Mouse (Mus musculus): Measurements from ENCODE around the gene Gm45785. TPM values are rescaled to one million over a fixed set of nuclear protein-coding genes. Genes with fewer than 3 reads are reported as not detected.

Gene Gm45785
- polyA plus RNA-seq, 1 experiment: not detected

DNA sequence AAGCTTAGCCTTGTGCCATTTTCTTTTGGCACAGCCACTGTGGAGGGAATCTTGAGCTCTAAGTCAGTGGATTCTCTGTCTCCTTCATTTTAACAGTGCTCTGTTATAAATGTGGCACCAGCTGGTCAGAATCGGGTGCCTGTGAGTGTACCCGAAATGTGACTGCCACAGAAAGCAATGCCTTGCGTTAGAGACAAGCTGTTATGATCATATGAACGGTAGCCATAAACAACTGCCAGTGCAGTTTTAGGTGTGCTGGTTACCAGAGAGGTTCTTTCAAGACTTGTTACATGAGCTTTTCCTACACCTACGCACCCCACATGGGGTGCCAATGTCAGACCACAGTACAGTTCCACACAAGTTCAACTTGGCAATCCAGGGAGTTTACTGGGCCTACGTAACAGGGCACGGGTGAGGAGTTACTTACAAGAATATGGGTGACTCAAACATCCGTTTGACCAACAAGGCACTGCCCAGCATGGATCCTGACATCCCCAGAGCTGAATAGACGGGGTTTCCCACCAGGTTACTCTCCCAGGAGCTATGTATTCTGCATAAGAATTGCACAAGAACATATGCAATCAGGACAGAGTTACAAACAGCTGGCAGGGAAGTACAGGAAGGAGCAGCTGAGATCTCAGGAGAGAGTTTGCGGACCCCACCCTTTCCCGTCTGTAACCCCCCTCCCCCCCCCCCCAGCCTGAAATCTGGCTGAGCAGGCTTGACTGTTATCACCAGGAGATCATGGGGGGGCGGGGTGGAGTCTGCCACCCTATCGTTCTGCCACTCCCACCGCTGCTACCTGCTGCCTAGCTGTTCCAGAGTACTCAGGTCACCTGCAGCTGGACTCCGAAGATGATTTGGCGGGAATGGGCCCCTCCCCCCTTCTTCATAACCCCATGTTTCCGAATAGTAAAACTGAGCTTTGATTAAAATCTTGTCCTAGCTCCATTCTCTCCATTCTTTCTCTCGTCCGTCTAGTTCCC is 15.1 kb downstream of the Gm45785 start:
- TF ChIP-seq POLR2A (IDR thresholded peaks at IDR 0.05; ENCODE audit: low read depth, low read length): no peak
- no peak for TF ChIP-seq CTCF (IDR thresholded peaks at IDR 0.05; ENCODE audit: extremely low read depth, insufficient read length, insufficient replicate concordance, low read depth, low read length)
- Histone ChIP-seq H3K27ac (ENCODE audit: insufficient read depth, low read depth, low read length) (no peak overlapping the region), H3K4me1 (ENCODE audit: control insufficient read depth, insufficient read depth, insufficient read length, low read length) (peaks cover 4% of the 10 kb centered on the region; the same call in 1 of the 2 replicates), H3K4me3 (ENCODE audit: low read depth, low read length) (no peak overlapping the region), H3K36me3 (ENCODE audit: control insufficient read depth, insufficient read depth, low read length) (no peaks in the 10 kb centered on the region), H3K27me3 (ENCODE audit: control insufficient read depth, insufficient read depth, low read length) (no peaks in the 10 kb centered on the region)
- 31% methylated on average over 19 of the region's 19 CpGs for WGBS

DNA sequence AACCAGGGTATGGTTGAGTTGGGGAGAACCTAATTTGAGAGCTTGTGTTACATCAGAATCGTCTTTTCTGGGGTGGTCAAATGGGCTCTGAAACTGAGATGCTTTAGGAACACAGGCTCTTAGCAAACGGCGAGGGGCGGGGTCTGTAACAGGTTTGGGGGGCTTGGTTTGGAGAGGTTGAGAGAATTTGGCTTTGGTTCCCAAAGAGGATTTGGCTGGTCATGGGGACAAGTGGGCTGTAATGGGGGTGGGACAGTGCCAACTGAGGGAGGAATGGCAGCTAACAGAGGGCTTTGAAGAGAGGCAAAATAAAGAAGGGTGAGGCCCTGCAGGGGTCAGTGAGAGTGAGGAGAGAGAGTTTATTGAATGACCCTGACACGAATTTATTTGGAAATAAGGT is 16.6 kb downstream of the Gm45785 start:
- 82% methylated on average over 5 of the region's 5 CpGs for WGBS
- Histone ChIP-seq H3K4me1 (ENCODE audit: control insufficient read depth, insufficient read depth, insufficient read length, low read length) (peaks cover 13% of the 10 kb centered on the region), H3K4me3 (ENCODE audit: low read depth, low read length) (no peak overlapping the region), H3K27me3 (ENCODE audit: control insufficient read depth, insufficient read depth, low read length) (no peaks in the 10 kb centered on the region), H3K36me3 (ENCODE audit: control insufficient read depth, insufficient read depth, low read length) (no peaks in the 10 kb centered on the region), H3K27ac (ENCODE audit: insufficient read depth, low read depth, low read length) (no peak overlapping the region)
- TF ChIP-seq CTCF (IDR thresholded peaks at IDR 0.05; ENCODE audit: extremely low read depth, insufficient read length, insufficient replicate concordance, low read depth, low read length) (no peak), POLR2A (IDR thresholded peaks at IDR 0.05; ENCODE audit: low read depth, low read length) (no peak)

DNA sequence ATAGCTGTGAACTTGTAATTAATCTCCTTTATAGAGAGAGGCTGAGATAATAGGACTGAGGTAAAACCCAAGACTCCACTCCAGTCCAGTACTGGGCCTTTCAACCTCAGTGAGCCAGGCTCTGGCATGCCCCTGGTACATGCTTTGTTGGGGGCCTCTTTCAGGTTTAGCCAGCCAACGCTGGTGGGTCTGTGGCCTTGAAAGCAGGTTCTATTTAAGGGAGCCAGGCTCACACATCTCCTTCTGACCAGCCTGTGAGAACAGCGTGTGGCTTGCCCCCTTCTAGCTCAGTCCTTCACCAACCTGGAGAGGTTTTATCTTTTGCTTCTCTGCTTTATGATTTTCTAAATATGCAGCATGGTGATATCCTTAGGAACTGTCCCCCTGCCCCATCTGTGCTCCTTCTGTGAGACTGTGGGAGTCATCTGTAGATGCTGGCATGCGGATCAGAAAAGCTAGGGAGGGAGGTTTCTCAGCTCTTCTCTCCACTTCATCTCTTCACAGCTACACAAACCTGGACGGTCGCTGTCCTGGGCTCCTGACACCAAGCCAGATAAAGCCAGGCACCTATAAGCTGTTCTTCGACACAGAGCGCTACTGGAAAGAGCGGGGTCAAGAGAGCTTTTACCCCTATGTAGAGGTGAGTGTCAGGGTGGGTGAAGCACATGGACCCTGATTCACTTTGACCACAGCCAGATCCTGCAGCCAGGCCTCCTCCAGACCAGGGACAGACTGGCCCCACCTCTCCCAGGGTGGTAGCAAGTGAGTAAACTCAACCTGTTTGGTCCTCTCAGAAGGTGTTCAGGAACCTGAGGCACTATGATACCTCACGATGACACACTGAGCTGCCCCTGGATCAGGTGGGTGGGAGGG is 19.7 kb downstream of the Gm45785 start:
- peaks cover 9% of the 10 kb centered on the region for H3K4me1 ChIP-seq (ENCODE audit: control insufficient read depth, insufficient read depth, insufficient read length, low read length)
- TF ChIP-seq POLR2A (IDR thresholded peaks at IDR 0.05; ENCODE audit: low read depth, low read length) (no peak), CTCF (IDR thresholded peaks at IDR 0.05; ENCODE audit: extremely low read depth, insufficient read length, insufficient replicate concordance, low read depth, low read length) (no peak)
- H3K4me3 ChIP-seq (ENCODE audit: low read depth, low read length): no peak overlapping the region
- no peaks in the 10 kb centered on the region for H3K36me3 ChIP-seq (ENCODE audit: control insufficient read depth, insufficient read depth, low read length)
- WGBS: 87% methylated on average over 9 of the region's 9 CpGs
- H3K27me3 ChIP-seq (ENCODE audit: control insufficient read depth, insufficient read depth, low read length): no peaks in the 10 kb centered on the region
- H3K27ac ChIP-seq (ENCODE audit: insufficient read depth, low read depth, low read length): no peak overlapping the region

DNA sequence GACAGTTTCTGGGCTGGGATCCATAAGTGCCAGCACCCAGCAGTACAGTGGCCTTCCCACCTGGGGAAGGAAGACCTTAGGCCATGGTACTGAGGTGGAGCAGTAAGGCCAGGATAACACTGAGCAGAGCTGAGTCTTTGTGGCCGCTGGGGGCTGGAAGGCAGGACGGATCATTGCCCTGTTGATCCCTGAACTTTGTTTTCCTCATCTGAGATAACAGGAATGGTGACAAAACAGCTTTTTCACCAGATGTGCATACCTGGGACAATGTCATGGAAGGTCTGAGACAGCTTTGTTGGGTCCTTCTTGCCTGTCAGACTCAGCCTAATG is 20.4 kb downstream of the Gm45785 start:
- TF ChIP-seq POLR2A (IDR thresholded peaks at IDR 0.05; ENCODE audit: low read depth, low read length) (no peak), CTCF (IDR thresholded peaks at IDR 0.05; ENCODE audit: extremely low read depth, insufficient read length, insufficient replicate concordance, low read depth, low read length) (no peak)
- peak overlapping the region; percentile 58 for H3K27ac ChIP-seq (ENCODE audit: insufficient read depth, low read depth, low read length)
- peaks cover 9% of the 10 kb centered on the region for H3K4me1 ChIP-seq (ENCODE audit: control insufficient read depth, insufficient read depth, insufficient read length, low read length)
- no peaks in the 10 kb centered on the region for H3K36me3 ChIP-seq (ENCODE audit: control insufficient read depth, insufficient read depth, low read length)
- no peaks in the 10 kb centered on the region for H3K27me3 ChIP-seq (ENCODE audit: control insufficient read depth, insufficient read depth, low read length)
- peak overlapping the region; percentile 58 for H3K4me3 ChIP-seq (ENCODE audit: low read depth, low read length)
- WGBS: 29% methylated on average over 2 of the region's 2 CpGs

DNA sequence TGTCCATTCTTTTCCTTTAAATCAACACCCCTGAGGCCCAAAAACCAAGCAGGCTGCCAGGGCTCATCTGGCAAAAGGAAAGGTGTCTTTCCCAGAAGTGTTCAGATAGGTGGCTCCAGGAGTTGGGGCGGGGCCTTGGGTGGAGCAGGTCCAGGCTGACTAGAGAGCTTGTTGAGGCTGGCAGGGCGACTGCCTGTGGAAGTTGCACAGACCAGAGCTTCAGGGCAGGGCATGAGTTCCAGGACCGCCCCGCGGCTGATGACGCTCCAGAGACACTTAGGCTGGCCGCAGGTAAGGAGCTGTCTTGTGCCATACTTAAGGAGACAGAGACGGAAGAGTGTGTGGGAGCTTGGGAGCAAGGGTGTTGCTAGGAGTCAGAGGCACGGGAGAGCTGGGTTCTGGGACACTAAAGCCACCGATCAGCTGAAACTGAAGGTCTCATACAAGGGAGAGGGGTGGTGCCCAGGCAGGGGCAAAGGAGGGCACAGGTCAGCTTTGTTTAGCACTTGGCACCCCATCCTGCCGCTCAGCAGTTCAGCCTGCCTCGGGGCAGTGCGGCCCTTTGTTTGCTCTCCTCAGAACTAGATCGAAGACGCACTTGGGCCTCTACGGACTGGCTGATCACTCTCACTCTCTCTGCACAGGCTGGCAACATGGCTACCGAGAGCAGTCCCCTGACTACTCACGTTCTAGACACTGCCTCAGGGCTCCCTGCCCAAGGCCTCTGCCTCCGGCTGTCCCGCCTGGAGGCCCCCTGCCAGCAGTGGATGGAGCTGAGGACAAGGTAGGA is 21.0 kb downstream of the Gm45785 start, which contains the start of gene Urah:
TSS of gene Urah (plus strand) at position 51 of the 790 bp plus-strand sequence.
- peaks cover 9% of the 10 kb centered on the region for H3K4me1 ChIP-seq (ENCODE audit: control insufficient read depth, insufficient read depth, insufficient read length, low read length)
- H3K4me3 ChIP-seq (ENCODE audit: low read depth, low read length): peak within 1 kb of the TSS; percentile 58
- peak within 1 kb of the TSS; percentile 58 for H3K27ac ChIP-seq (ENCODE audit: insufficient read depth, low read depth, low read length)
- 21% methylated on average over 20 of the region's 20 CpGs for WGBS
- H3K36me3 ChIP-seq (ENCODE audit: control insufficient read depth, insufficient read depth, low read length): no peaks in the 10 kb centered on the region
- H3K27me3 ChIP-seq (ENCODE audit: control insufficient read depth, insufficient read depth, low read length): no peaks in the 10 kb centered on the region
- TF ChIP-seq CTCF (IDR thresholded peaks at IDR 0.05; ENCODE audit: extremely low read depth, insufficient read length, insufficient replicate concordance, low read depth, low read length) (no peak), POLR2A (IDR thresholded peaks at IDR 0.05; ENCODE audit: low read depth, low read length) (peak; percentile 47; the same call in 1 of the 2 replicates)

DNA sequence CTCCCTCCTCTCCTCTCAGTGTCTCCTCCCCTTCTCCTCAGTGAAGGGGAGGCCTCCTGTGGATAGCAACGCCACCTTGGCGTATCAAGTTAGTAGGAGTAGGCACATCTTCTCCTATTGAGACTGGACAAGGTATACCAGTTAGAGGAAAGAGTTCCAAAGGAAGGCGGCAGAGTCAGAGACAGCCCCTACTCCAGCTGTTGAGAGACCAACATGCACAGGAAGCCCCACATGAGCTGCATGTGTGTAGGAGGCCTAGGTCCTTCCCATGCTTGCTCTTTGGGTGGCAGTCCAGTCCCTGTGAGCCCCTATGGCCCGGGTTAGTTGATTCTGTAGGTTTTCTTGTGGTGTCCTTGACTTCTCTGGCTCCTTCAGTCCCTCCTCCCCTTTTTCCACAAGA is 22.8 kb downstream of the Gm45785 start:
- 84% methylated on average over 4 of the region's 4 CpGs for WGBS
- Histone ChIP-seq H3K27ac (ENCODE audit: insufficient read depth, low read depth, low read length) (no peak overlapping the region), H3K4me1 (ENCODE audit: control insufficient read depth, insufficient read depth, insufficient read length, low read length) (peaks cover 12% of the 10 kb centered on the region), H3K36me3 (ENCODE audit: control insufficient read depth, insufficient read depth, low read length) (no peaks in the 10 kb centered on the region), H3K27me3 (ENCODE audit: control insufficient read depth, insufficient read depth, low read length) (no peaks in the 10 kb centered on the region), H3K4me3 (ENCODE audit: low read depth, low read length) (no peak overlapping the region)
- TF ChIP-seq POLR2A (IDR thresholded peaks at IDR 0.05; ENCODE audit: low read depth, low read length): no peak
- no peak for TF ChIP-seq CTCF (IDR thresholded peaks at IDR 0.05; ENCODE audit: extremely low read depth, insufficient read length, insufficient replicate concordance, low read depth, low read length)

Data from small intestine, adult 2 months (tissue).